Mouse (Mus musculus) CD4-positive, CD25-positive, alpha-beta regulatory T cell (primary cell): Measurements from ENCODE around the gene Tbcc. TPM values are rescaled to one million over a fixed set of nuclear protein-coding genes. Genes with fewer than 3 reads are reported as not detected.

ENCODE experiments used
- polyA plus RNA-seq: library from polyadenylated mRNA; unstranded; fragments of 100-300 nt; shearing (Covaris generic); gene quantifications from one replicate; pipeline ENCODE4 v1.2.1, GENCODE M21; 2017

Tbcc gene
- polyA plus RNA-seq: 60.7 TPM

DNA sequence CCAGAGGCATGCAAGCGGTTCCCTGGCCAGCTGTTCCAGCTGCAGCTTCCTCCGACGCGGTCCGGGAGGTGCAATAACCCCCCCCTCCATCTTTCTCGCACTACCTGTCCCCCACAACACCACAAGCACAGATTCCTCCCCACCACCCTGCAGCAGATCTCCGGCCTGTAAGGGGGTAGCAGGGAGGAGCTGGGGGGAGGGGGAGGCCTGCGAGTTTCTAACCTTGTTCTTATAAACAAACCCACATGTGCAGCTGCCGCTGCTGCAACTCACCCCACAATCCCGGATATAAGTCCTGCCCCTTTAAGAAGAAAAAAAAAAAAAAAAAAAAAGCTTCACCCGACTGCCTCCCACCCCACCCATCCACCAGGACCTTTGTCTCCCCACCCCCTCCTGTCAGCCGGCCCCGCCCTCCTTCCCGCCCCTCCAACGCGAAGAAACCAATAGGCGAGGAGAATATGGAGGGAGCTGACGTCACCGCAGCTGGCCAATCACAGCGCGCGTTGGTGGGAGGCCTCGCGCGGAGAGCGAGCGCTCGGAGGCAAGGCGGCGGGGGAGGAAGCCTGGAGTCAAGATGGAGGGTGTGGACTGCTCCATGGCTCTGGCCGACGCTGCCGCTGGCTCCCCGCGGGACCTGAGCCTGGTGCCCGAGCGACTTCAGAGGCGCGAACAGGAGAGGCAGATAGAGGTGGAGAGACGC is at the start of gene Tbcc:
TSS of gene Tbcc (plus strand) at position 569 of the 700 bp plus-strand sequence.

GRCm38 (mm10) chr17:46857903-46858748 is 32.4 kb upstream of the Tbcc start, which contains the start of gene Bicral:
Bicral (minus strand) TSS chr17:46858482.

DNA sequence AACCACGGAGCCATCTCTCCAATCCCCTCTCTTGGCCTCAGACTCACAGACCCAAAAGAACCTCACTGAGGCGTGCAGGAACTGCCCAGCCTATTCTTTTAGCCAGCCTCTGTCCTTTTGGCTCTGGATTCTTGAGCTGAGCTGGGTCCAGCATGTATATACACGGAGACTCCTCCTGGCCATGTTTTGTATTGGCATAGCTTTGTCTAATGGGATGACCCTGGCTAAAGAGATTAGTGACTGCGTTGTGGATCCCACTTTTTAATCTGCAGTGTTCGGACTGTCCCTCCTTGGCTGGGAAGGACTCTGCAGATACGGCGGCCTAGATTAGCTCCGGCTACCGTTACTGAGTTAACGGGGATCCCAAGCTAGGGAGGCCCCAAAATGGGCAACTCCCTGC is 19.7 kb downstream of the Tbcc start, which contains the start of gene Prph2:
TSS of gene Prph2 (plus strand) at position 274 of the 400 bp plus-strand sequence.

Other genes starting within 250 kb of the Tbcc start
- 24.7 TPM for gene Klc4, start 244.7 kb upstream of the Tbcc start, polyA plus RNA-seq
- gene Mrpl2, start 244.5 kb upstream of the Tbcc start, polyA plus RNA-seq: 42.7 TPM
- gene Cul7, start 240.3 kb upstream of the Tbcc start, polyA plus RNA-seq: 10.0 TPM
- gene Rrp36, start 216.3 kb upstream of the Tbcc start, polyA plus RNA-seq: 65.9 TPM
- 149 TPM for gene Mea1, start 211.9 kb upstream of the Tbcc start, polyA plus RNA-seq
- 60.8 TPM for gene Klhdc3, start 209.8 kb upstream of the Tbcc start, polyA plus RNA-seq
- 98.9 TPM for gene Ppp2r5d, start 185.6 kb upstream of the Tbcc start, polyA plus RNA-seq
- 53.2 TPM for gene Pex6, start 179.2 kb upstream of the Tbcc start, polyA plus RNA-seq
- gene Gnmt, start 161.5 kb upstream of the Tbcc start, polyA plus RNA-seq: 0.66 TPM
- 49.8 TPM for gene Cnpy3, start 138.5 kb upstream of the Tbcc start, polyA plus RNA-seq
- gene Ptcra, start 127.0 kb upstream of the Tbcc start, polyA plus RNA-seq: not detected
- 31.3 TPM for gene 2310039H08Rik, start 118.0 kb upstream of the Tbcc start, polyA plus RNA-seq
- 139 TPM for gene Rpl7l1, start 108.0 kb upstream of the Tbcc start, polyA plus RNA-seq
- 39.7 TPM for gene Bicral, start 32.2 kb upstream of the Tbcc start, polyA plus RNA-seq
- not detected for gene Prph2, start 19.8 kb downstream of the Tbcc start, polyA plus RNA-seq
- 52.6 TPM for gene Ubr2, start 119.9 kb downstream of the Tbcc start, polyA plus RNA-seq